Mouse (Mus musculus): ENCODE data around the gene Cldn13. TPM values are rescaled to one million over a fixed set of nuclear protein-coding genes. Genes with fewer than 3 reads are reported as not detected.
A peak's percentile ranks its signal among the peaks of the same experiment; 100 is the strongest.

Gene Cldn13
- total RNA-seq, 4 experiments from 2014 or later = not detected

- DNase-seq = no peak
These were observed 24.7 kb downstream of the Cldn13 start for GRCm38 (mm10) chr5:134890601-134891054.

GRCm38 (mm10) chr5:134888505-134888904 lies 26.8 kb downstream of the Cldn13 start:
- DNase-seq = no peak

GRCm38 (mm10) chr5:134887447-134888335 lies 27.6 kb downstream of the Cldn13 start:
- peak; percentile 34 for DNase-seq

GRCm38 (mm10) chr5:134883077-134883476 lies 32.2 kb downstream of the Cldn13 start:
- no peak for DNase-seq

GRCm38 (mm10) chr5:134876801-134877200 lies 38.5 kb downstream of the Cldn13 start:
- DNase-seq = no peak

- no peak for DNase-seq
These were observed 40.1 kb downstream of the Cldn13 start for GRCm38 (mm10) chr5:134875245-134875644.

- DNase-seq = no peak
These were observed 41.1 kb downstream of the Cldn13 start for GRCm38 (mm10) chr5:134873956-134874879.

- no peak for DNase-seq
These were observed 42.3 kb downstream of the Cldn13 start for GRCm38 (mm10) chr5:134873034-134873433.

- peak; percentile 47 for DNase-seq
These were observed 42.7 kb downstream of the Cldn13 start for GRCm38 (mm10) chr5:134872597-134872996.

GRCm38 (mm10) chr5:134868506-134868905 lies 46.8 kb downstream of the Cldn13 start:
- no peak for DNase-seq

- DNase-seq = no peak
These were observed 47.8 kb downstream of the Cldn13 start for GRCm38 (mm10) chr5:134867320-134868144.

GRCm38 (mm10) chr5:134865158-134865557 lies 50.2 kb downstream of the Cldn13 start:
- DNase-seq = no peak

Other genes with a start within 250 kb of the Cldn13 start
- gene Limk1, start 226.9 kb downstream of the Cldn13 start, total RNA-seq (2022) = 10 to 100 TPM; 22.4 to 25.4 (median 23.7) TPM
- 10 to 100 TPM in 2 of 4 experiments, 1 to 10 TPM in 2; 6.8 to 12.7 (median 9.7) TPM for gene Eln, start 168.2 kb downstream of the Cldn13 start, total RNA-seq (2022)
- gene Tmem270, start 8.8 kb downstream of the Cldn13 start, total RNA-seq (2022) = not detected
- gene Mettl27, start 16.8 kb upstream of the Cldn13 start, total RNA-seq (2022) = 10 to 100 TPM; 22.1 to 55.7 (median 44.6) TPM
- not detected for gene Cldn4, start 31.4 kb upstream of the Cldn13 start, total RNA-seq (2022)
- 1 to 10 TPM in 3 of 4 experiments, not detected in 1; 1.1 to 1.5 (median 1.4) TPM for gene Cldn3, start 70.7 kb upstream of the Cldn13 start, total RNA-seq (2022)
- gene Abhd11, start 93.6 kb upstream of the Cldn13 start, total RNA-seq (2022) = 10 to 100 TPM; 52.4 to 65.4 (median 55.9) TPM
- gene Stx1a, start 108.0 kb upstream of the Cldn13 start, total RNA-seq (2022) = 10 to 100 TPM in 3 of 4 experiments, 1 to 10 TPM in 1; 4.9 to 15.9 (median 12.1) TPM
- gene Dnajc30, start 148.7 kb upstream of the Cldn13 start, total RNA-seq (2022) = 10 to 100 TPM; 35.8 to 42.0 (median 38.7) TPM
- 10 to 100 TPM; 54.5 to 56.7 (median 55.8) TPM for gene Bud23, start 149.4 kb upstream of the Cldn13 start, total RNA-seq (2022)
- gene Vps37d, start 162.7 kb upstream of the Cldn13 start, total RNA-seq (2022) = 1 to 10 TPM; 2.2 to 6.5 (median 4.8) TPM
- 10 to 100 TPM; 33.6 to 42.9 (median 37.8) TPM for gene Mlxipl, start 174.4 kb upstream of the Cldn13 start, total RNA-seq (2022)
- gene Tbl2, start 234.1 kb upstream of the Cldn13 start, total RNA-seq (2022) = 10 to 100 TPM; 21.2 to 30.4 (median 25.6) TPM